8 mouse cellular contexts compared by ENCODE assay signal in the genomic region with DNA sequence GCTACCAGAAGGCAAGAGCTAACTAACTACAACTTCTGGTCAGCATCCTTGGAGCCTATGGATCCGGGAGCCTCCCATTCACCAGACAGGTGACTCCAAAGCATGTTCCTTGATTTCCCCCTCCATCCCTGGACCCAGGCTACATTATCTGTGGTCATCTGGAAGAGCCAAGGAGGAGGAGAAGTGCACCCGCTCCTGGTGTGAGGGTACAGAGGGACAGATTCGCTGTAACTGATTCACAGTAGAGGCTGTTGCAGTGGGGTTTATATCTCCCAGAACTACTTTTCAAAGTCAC. TPM values are rescaled to one million over a fixed set of nuclear protein-coding genes. Genes with fewer than 3 reads are reported as not detected.
A peak's percentile ranks its signal among the peaks of the same experiment; 100 is the strongest.
DNase-seq lines count a peak whose midpoint lies in the region; ATAC-seq and TF ChIP-seq lines count a peak whose summit lies in the region.

No protein-coding gene starts in this region.

- no peaks in the 10 kb centered on the region for H3K27me3 ChIP-seq in kidney, postnatal 0 days (ENCODE audit: insufficient read depth, low read length)
- H3K27me3 ChIP-seq in embryonic facial prominence, embryonic 12.5 days = no peaks in the 10 kb centered on the region
- H3K27me3 ChIP-seq in intestine, embryonic 15.5 days (replicated peaks) = no peaks in the 10 kb centered on the region
- H3K27me3 ChIP-seq in midbrain, embryonic 16.5 days (ENCODE audit: control insufficient read depth, insufficient read depth, low read depth, low read length) = no peaks in the 10 kb centered on the region

- no peak for TF ChIP-seq CTCF in kidney, postnatal 0 days (IDR thresholded peaks at IDR 0.05; ENCODE audit: low read depth)

- H3K9me3 ChIP-seq in kidney, postnatal 0 days (replicated peaks; ENCODE audit: low read length) = no peaks in the 10 kb centered on the region
- no peaks in the 10 kb centered on the region for H3K9me3 ChIP-seq in embryonic facial prominence, embryonic 12.5 days
- no peaks in the 10 kb centered on the region for H3K9me3 ChIP-seq in intestine, embryonic 15.5 days
- H3K9me3 ChIP-seq in midbrain, embryonic 16.5 days (replicated peaks; ENCODE audit: control insufficient read depth, low read length, poor library complexity, severe bottlenecking) = no peaks in the 10 kb centered on the region

- H3K36me3 ChIP-seq in kidney, postnatal 0 days (ENCODE audit: insufficient read depth, low read length) = no peaks in the 10 kb centered on the region
- H3K36me3 ChIP-seq in embryonic facial prominence, embryonic 12.5 days = peaks cover 5% of the 10 kb centered on the region
- 0 out of 2 replicates have a peak, but pooled peaks cover 3% of the 10 kb centered on the region for H3K36me3 ChIP-seq in intestine, embryonic 15.5 days
- peaks cover 3% of the 10 kb centered on the region; the same call in 1 of the 2 replicates for H3K36me3 ChIP-seq in midbrain, embryonic 16.5 days (ENCODE audit: control insufficient read depth, insufficient read depth, low read length)

- WGBS in kidney, postnatal 0 days = 1% methylated on average over 3 of the region's 3 CpGs
- 1% methylated on average over 3 of the region's 3 CpGs for WGBS in embryonic facial prominence, embryonic 12.5 days
- 2% methylated on average over 3 of the region's 3 CpGs for WGBS in intestine, embryonic 15.5 days
- WGBS in midbrain, embryonic 16.5 days = 3% methylated on average over 3 of the region's 3 CpGs

- H3K4me3 ChIP-seq in kidney, postnatal 0 days (replicated peaks; ENCODE audit: low read depth, low read length) = peak overlapping the region; percentile 67
- H3K4me3 ChIP-seq in embryonic facial prominence, embryonic 12.5 days = peak overlapping the region; percentile 87
- peak overlapping the region; percentile 81 for H3K4me3 ChIP-seq in intestine, embryonic 15.5 days (replicated peaks)
- peak overlapping the region; percentile 98 for H3K4me3 ChIP-seq in midbrain, embryonic 16.5 days (ENCODE audit: low read depth, low read length)

- peak overlapping the region; percentile 96 for H3K4me2 ChIP-seq in kidney, postnatal 0 days (ENCODE audit: low read length)
- peak overlapping the region; percentile 77 for H3K4me2 ChIP-seq in embryonic facial prominence, embryonic 12.5 days (replicated peaks)
- H3K4me2 ChIP-seq in intestine, embryonic 15.5 days (replicated peaks) = peak overlapping the region; percentile 86
- H3K4me2 ChIP-seq in midbrain, embryonic 16.5 days (ENCODE audit: low read length) = peak overlapping the region; percentile 96

- peak; percentile 30 for ATAC-seq in kidney, postnatal 0 days (replicated peaks; ENCODE audit: low FRiP score, low read depth)
- ATAC-seq in embryonic facial prominence, embryonic 12.5 days (ENCODE audit: insufficient number of reproducible peaks, insufficient read depth, low FRiP score, low TSS enrichment) = peak; percentile 18; the same call in 1 of the 2 replicates
- ATAC-seq in intestine, embryonic 15.5 days = peak; percentile 20
- ATAC-seq in midbrain, embryonic 16.5 days = peak; percentile 30
- ATAC-seq in cerebellum, adult (ENCODE audit: insufficient number of reproducible peaks, low FRiP score, low TSS enrichment) = no peak; the same call in 1 of the 2 replicates

- peaks cover 11% of the 10 kb centered on the region for H3K4me1 ChIP-seq in kidney, postnatal 0 days (replicated peaks; ENCODE audit: insufficient read depth, low read length)
- peaks cover 14% of the 10 kb centered on the region for H3K4me1 ChIP-seq in embryonic facial prominence, embryonic 12.5 days
- peaks cover 6% of the 10 kb centered on the region; the same call in 1 of the 2 replicates for H3K4me1 ChIP-seq in intestine, embryonic 15.5 days (replicated peaks)
- peaks cover 30% of the 10 kb centered on the region for H3K4me1 ChIP-seq in midbrain, embryonic 16.5 days (ENCODE audit: control insufficient read depth, insufficient read depth, low read length)

- H3K27ac ChIP-seq in kidney, postnatal 0 days = peak overlapping the region; percentile 83
- H3K27ac ChIP-seq in embryonic facial prominence, embryonic 12.5 days = 0 out of 2 replicates have a peak overlapping the region, but pooled peaks have one; percentile 70
- peak overlapping the region; percentile 74 for H3K27ac ChIP-seq in intestine, embryonic 15.5 days
- H3K27ac ChIP-seq in midbrain, embryonic 16.5 days (ENCODE audit: low read length) = peak overlapping the region; percentile 87

- DNase-seq in kidney, postnatal 0 days (ENCODE audit: low spot score) = peak; percentile 45
- DNase-seq in kidney, adult 9 months = no peak
- no peak for DNase-seq in adrenal gland, postnatal 25 days
- no peak for DNase-seq in cerebellum, adult 9-11 months

- peak overlapping the region; percentile 93 for H3K9ac ChIP-seq in kidney, postnatal 0 days (ENCODE audit: low read depth, low read length)
- peak overlapping the region; percentile 88 for H3K9ac ChIP-seq in embryonic facial prominence, embryonic 12.5 days
- peak overlapping the region; percentile 93 for H3K9ac ChIP-seq in intestine, embryonic 15.5 days
- H3K9ac ChIP-seq in midbrain, embryonic 16.5 days (ENCODE audit: low read depth, low read length) = peak overlapping the region; percentile 100

RNA-seq across cellular contexts. Expression of a gene that starts 0.6 kb away (rescaled TPM):
- not detected in 2 replicates for polyA plus RNA-seq in kidney, postnatal 0 days (2015; fragmentation: Nextera tagmentation; extraction: Ambion mirVana)
- not detected in 2 replicates for polyA plus RNA-seq in embryonic facial prominence, embryonic 12.5 days (2016; fragmentation: Nextera tagmentation; extraction: Ambion mirVana)
- polyA plus RNA-seq in intestine, embryonic 15.5 days (2015; fragmentation: Nextera tagmentation; extraction: Ambion mirVana) = not detected in 2 replicates
- not detected in 2 replicates for polyA plus RNA-seq in midbrain, embryonic 16.5 days (2015; fragmentation: Nextera tagmentation; extraction: Ambion mirVana)
- total RNA-seq in adrenal gland, postnatal 25 days (2021) = 0.21 TPM in 1 of 2 replicates, not detected in the other

RNA-seq across cellular contexts. Expression of a gene that starts 1.0 kb away (rescaled TPM):
- polyA plus RNA-seq in kidney, postnatal 0 days (2015; fragmentation: Nextera tagmentation; extraction: Ambion mirVana) = 9.7 and 11.5 TPM in 2 replicates
- 11.9 and 13.4 TPM in 2 replicates for polyA plus RNA-seq in embryonic facial prominence, embryonic 12.5 days (2016; fragmentation: Nextera tagmentation; extraction: Ambion mirVana)
- 10.2 and 10.5 TPM in 2 replicates for polyA plus RNA-seq in intestine, embryonic 15.5 days (2015; fragmentation: Nextera tagmentation; extraction: Ambion mirVana)
- 15.3 and 17.1 TPM in 2 replicates for polyA plus RNA-seq in midbrain, embryonic 16.5 days (2015; fragmentation: Nextera tagmentation; extraction: Ambion mirVana)
- 8.7 and 9.9 TPM in 2 replicates for total RNA-seq in adrenal gland, postnatal 25 days (2021)

RNA-seq across cellular contexts. Expression of a gene that starts 12.9 kb away (rescaled TPM):
- 6.7 and 7.3 TPM in 2 replicates for polyA plus RNA-seq in kidney, postnatal 0 days (2015; fragmentation: Nextera tagmentation; extraction: Ambion mirVana)
- polyA plus RNA-seq in embryonic facial prominence, embryonic 12.5 days (2016; fragmentation: Nextera tagmentation; extraction: Ambion mirVana) = 10.0 and 11.2 TPM in 2 replicates
- 10.8 and 11.2 TPM in 2 replicates for polyA plus RNA-seq in intestine, embryonic 15.5 days (2015; fragmentation: Nextera tagmentation; extraction: Ambion mirVana)
- polyA plus RNA-seq in midbrain, embryonic 16.5 days (2015; fragmentation: Nextera tagmentation; extraction: Ambion mirVana) = 24.1 and 26.6 TPM in 2 replicates
- 29.3 and 34.7 TPM in 2 replicates for total RNA-seq in adrenal gland, postnatal 25 days (2021)

RNA-seq across cellular contexts. Expression of a gene that starts 15.6 kb away (rescaled TPM):
- 15.3 and 17.7 TPM in 2 replicates for polyA plus RNA-seq in kidney, postnatal 0 days (2015; fragmentation: Nextera tagmentation; extraction: Ambion mirVana)
- polyA plus RNA-seq in embryonic facial prominence, embryonic 12.5 days (2016; fragmentation: Nextera tagmentation; extraction: Ambion mirVana) = 0.83 and 1.00 TPM in 2 replicates
- polyA plus RNA-seq in intestine, embryonic 15.5 days (2015; fragmentation: Nextera tagmentation; extraction: Ambion mirVana) = 58.1 and 62.2 TPM in 2 replicates
- 0.09 and 0.38 TPM in 2 replicates for polyA plus RNA-seq in midbrain, embryonic 16.5 days (2015; fragmentation: Nextera tagmentation; extraction: Ambion mirVana)
- total RNA-seq in adrenal gland, postnatal 25 days (2021) = 2.5 and 3.4 TPM in 2 replicates

RNA-seq across cellular contexts. Expression of a gene that starts 54.7 kb away (rescaled TPM):
- polyA plus RNA-seq in kidney, postnatal 0 days (2015; fragmentation: Nextera tagmentation; extraction: Ambion mirVana) = 3.6 and 4.8 TPM in 2 replicates
- not detected in 2 replicates for polyA plus RNA-seq in embryonic facial prominence, embryonic 12.5 days (2016; fragmentation: Nextera tagmentation; extraction: Ambion mirVana)
- 2.4 and 2.6 TPM in 2 replicates for polyA plus RNA-seq in intestine, embryonic 15.5 days (2015; fragmentation: Nextera tagmentation; extraction: Ambion mirVana)
- polyA plus RNA-seq in midbrain, embryonic 16.5 days (2015; fragmentation: Nextera tagmentation; extraction: Ambion mirVana) = 0.05 TPM in 1 of 2 replicates, not detected in the other
- 3.8 TPM in 1 of 2 replicates, not detected in the other for total RNA-seq in adrenal gland, postnatal 25 days (2021)
